Mouse (Mus musculus) macrophage (primary cell): Measurements from ENCODE around the gene Faf1. TPM values are rescaled to one million over a fixed set of nuclear protein-coding genes. Genes with fewer than 3 reads are reported as not detected.
"Not testable (repeated sequence)": the region's sequence is repeated elsewhere in the genome, so short reads cannot be mapped to it uniquely, and the experiment has no call there.

ENCODE experiments used
- H3K27ac ChIP-seq: fragments of 350-480 bp; formaldehyde crosslinking; 2 replicates; pipeline ENCODE4 v1.9.0; 2021
- H3K36me3 ChIP-seq: fragments of 350-480 bp; formaldehyde crosslinking; 2 replicates; pipeline ENCODE4 v1.9.0; 2021; ENCODE audit errors: inconsistent target
- H3K4me3 ChIP-seq: fragments of 350-480 bp; formaldehyde crosslinking; 2 replicates; pipeline ENCODE4 v1.9.0; 2021; ENCODE audit errors: inconsistent target
- H3K79me2 ChIP-seq: fragments of 350-480 bp; formaldehyde crosslinking; 2 replicates; pipeline ENCODE4 v1.9.0; 2021; ENCODE audit errors: inconsistent target
- WGBS: methylation state at CpG from one replicate; pipeline ENCODE4 v1.1.7; 2026; ENCODE audit warnings: inconsistent platforms; ENCODE audit not compliant: missing documents; 5-methylcytosine and 5-hydroxymethylcytosine counted together
- polyA plus RNA-seq: library from polyadenylated mRNA; stranded (reverse); fragments of 250-400 nt; gene quantifications from 3 replicates; pipeline ENCODE4 v1.2.4, GENCODE M21; 2018; ENCODE audit warnings: inconsistent platforms

Gene Faf1
- polyA plus RNA-seq, 1 experiment from 2014 or later: 23.0 TPM

GRCm38 (mm10) chr4:109677221-109677620 is 833 bp downstream of the Faf1 start:
- whole genome bisulfite sequencing: 3% methylated on average over 3 of the region's 3 CpGs
- peaks cover 53% of the 10 kb centered on the region for H3K79me2 ChIP-seq
- no peaks in the 10 kb centered on the region for H3K36me3 ChIP-seq
- peak overlapping the region; percentile 90 for H3K4me3 ChIP-seq
- peak overlapping the region; percentile 45 for H3K27ac ChIP-seq

DNA sequence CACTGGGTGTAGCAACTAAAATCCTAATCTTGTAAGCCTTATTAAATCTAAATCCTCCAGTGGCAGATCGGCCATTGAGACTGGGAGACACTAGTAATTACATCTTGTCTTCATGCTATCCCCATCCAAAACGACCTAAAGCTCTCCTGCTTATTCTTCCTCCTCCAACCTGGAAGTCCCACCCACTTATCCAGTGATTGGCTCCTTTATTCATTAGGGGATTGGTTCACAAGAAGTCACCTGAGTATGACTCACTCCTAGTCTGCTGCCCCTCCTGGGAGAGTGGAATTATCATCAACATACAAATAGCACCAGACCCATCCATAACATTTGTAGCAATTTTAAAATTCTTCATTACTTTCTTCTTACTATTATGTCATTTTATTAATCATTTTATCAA is 7.2 kb downstream of the Faf1 start:
- no peak overlapping the region for H3K4me3 ChIP-seq
- H3K27ac ChIP-seq: no peak overlapping the region
- WGBS: 89% methylated on average over 2 of the region's 2 CpGs

GRCm38 (mm10) chr4:109692674-109693073 is 16.3 kb downstream of the Faf1 start:
- Histone ChIP-seq H3K79me2 (peaks cover 82% of the 10 kb centered on the region), H3K27ac (no peak overlapping the region), H3K4me3 (no peak overlapping the region), H3K36me3 (no peaks in the 10 kb centered on the region)

More for the DNA sequence above, 7.2 kb downstream of the Faf1 start:
- Histone ChIP-seq H3K36me3 (no peaks in the 10 kb centered on the region), H3K79me2 (peaks cover 100% of the 10 kb centered on the region)

- H3K4me3 ChIP-seq, H3K27ac ChIP-seq, H3K36me3 ChIP-seq: not testable (repeated sequence)
- H3K79me2 ChIP-seq: peaks cover 60% of the 10 kb centered on the region
- WGBS: 100% methylated on average over 3 of the region's 3 CpGs
Observed at GRCm38 (mm10) chr4:109700727-109701126, 24.3 kb downstream of the Faf1 start.

GRCm38 (mm10) chr4:109703568-109703967 is 27.2 kb downstream of the Faf1 start:
- peaks cover 81% of the 10 kb centered on the region for H3K79me2 ChIP-seq
- H3K27ac ChIP-seq: no peak overlapping the region
- H3K36me3 ChIP-seq: no peaks in the 10 kb centered on the region
- H3K4me3 ChIP-seq: no peak overlapping the region

- 88% methylated on average over 2 of the region's 2 CpGs for WGBS
- H3K79me2 ChIP-seq: peaks cover 88% of the 10 kb centered on the region
- no peak overlapping the region for H3K4me3 ChIP-seq
- H3K27ac ChIP-seq: no peak overlapping the region
- H3K36me3 ChIP-seq: no peaks in the 10 kb centered on the region
Observed at GRCm38 (mm10) chr4:109705349-109705748, 29.0 kb downstream of the Faf1 start.

GRCm38 (mm10) chr4:109719281-109719680 is 42.9 kb downstream of the Faf1 start:
- 100% methylated on average over 5 of the region's 5 CpGs for WGBS
- Histone ChIP-seq H3K4me3 (no peak overlapping the region), H3K36me3 (no peaks in the 10 kb centered on the region), H3K27ac (no peak overlapping the region), H3K79me2 (peaks cover 47% of the 10 kb centered on the region)

GRCm38 (mm10) chr4:109729281-109729680 is 52.9 kb downstream of the Faf1 start:
- WGBS: 3% methylated on average over 2 of the region's 2 CpGs

DNA sequence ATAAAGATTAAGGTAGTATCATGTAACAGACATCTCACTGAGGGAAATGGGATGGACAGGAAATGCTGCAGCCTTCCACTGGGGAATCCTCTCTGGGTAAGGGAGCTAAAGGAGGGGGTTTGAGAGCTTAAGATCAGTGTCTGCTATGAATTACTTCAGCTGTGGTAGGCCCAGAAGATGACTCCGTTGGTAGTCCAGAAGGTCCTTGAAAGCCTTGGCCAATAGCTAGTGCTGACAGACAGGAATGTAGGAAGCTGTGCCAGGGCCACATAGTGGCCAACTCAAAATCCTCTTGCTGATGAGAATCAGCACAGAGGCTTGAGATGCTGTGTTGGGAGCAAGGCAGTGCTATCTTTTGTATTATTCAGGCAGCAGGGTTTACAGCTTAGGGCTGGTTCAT is 59.4 kb downstream of the Faf1 start:
- no peak overlapping the region for H3K27ac ChIP-seq
- no peak overlapping the region for H3K4me3 ChIP-seq
- H3K79me2 ChIP-seq: no peaks in the 10 kb centered on the region
- 100% methylated on average over 1 of the region's 1 CpGs for WGBS
- no peaks in the 10 kb centered on the region for H3K36me3 ChIP-seq

More at GRCm38 (mm10) chr4:109729281-109729680, 52.9 kb downstream of the Faf1 start:
- Histone ChIP-seq H3K79me2 (no peaks in the 10 kb centered on the region), H3K27ac (no peak overlapping the region), H3K4me3 (no peak overlapping the region), H3K36me3 (0 out of 2 replicates have a peak, but pooled peaks cover 5% of the 10 kb centered on the region)

DNA sequence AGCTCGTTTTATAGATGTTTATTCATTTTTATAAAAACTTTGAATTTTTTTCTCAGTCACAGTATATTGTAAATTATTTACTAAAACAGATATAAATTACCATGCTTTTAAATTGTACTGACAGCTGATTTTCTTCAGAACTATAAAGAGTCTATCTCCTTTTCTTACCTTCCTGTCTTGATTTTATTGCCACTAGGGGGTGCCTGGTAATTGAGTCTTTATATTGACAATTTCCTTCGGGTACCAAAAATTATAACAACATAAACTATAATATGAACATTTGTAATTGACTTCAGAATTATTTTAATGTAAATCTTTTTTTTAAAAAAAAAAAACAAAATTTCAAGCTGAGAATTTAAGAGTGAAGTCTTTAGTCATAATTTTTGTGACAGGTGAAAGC is 67.6 kb downstream of the Faf1 start:
- Histone ChIP-seq H3K4me3 (no peak overlapping the region), H3K79me2 (no peaks in the 10 kb centered on the region), H3K36me3 (no peaks in the 10 kb centered on the region), H3K27ac (no peak overlapping the region)
- WGBS: 80% methylated on average over 2 of the region's 2 CpGs

GRCm38 (mm10) chr4:109759031-109759430 is 82.6 kb downstream of the Faf1 start:
- no peak overlapping the region for H3K4me3 ChIP-seq
- no peaks in the 10 kb centered on the region for H3K79me2 ChIP-seq
- no peaks in the 10 kb centered on the region for H3K36me3 ChIP-seq
- no peak overlapping the region for H3K27ac ChIP-seq
- WGBS: 37% methylated on average over 2 of the region's 2 CpGs

DNA sequence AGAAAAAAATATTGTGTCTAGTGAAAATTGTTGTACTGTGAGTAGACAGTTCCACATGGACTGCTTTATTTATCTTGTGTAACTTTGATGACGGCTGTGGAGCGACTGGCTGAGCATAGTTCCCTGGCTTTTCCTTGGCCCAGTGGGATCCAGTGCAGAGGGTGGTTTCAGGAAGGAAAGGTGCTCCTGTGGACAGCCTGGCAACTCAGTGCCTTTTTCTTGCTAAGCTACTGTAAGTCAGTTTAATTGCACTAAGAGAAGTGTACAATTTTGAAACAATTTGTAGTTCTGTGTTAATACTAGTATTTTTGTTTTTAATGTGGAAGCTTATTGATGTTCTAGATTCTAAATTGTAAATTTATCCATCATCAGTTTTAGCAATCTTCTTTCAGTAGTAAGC is 83.5 kb downstream of the Faf1 start:
- H3K36me3 ChIP-seq: no peaks in the 10 kb centered on the region
- H3K4me3 ChIP-seq: no peak overlapping the region
- no peaks in the 10 kb centered on the region for H3K79me2 ChIP-seq
- WGBS: 91% methylated on average over 2 of the region's 2 CpGs
- H3K27ac ChIP-seq: no peak overlapping the region

- WGBS: 7% methylated on average over 3 of the region's 3 CpGs
- H3K36me3 ChIP-seq: no peaks in the 10 kb centered on the region
Observed at GRCm38 (mm10) chr4:109760501-109760900, 84.1 kb downstream of the Faf1 start.

GRCm38 (mm10) chr4:109762768-109763501 is 86.5 kb downstream of the Faf1 start:
- Histone ChIP-seq H3K36me3 (no peaks in the 10 kb centered on the region), H3K79me2 (no peaks in the 10 kb centered on the region), H3K27ac (no peak overlapping the region), H3K4me3 (no peak overlapping the region)
- WGBS: 94% methylated on average over 7 of the region's 7 CpGs

More at GRCm38 (mm10) chr4:109760501-109760900, 84.1 kb downstream of the Faf1 start:
- Histone ChIP-seq H3K79me2 (no peaks in the 10 kb centered on the region), H3K27ac (no peak overlapping the region), H3K4me3 (peak overlapping the region; percentile 22)

DNA sequence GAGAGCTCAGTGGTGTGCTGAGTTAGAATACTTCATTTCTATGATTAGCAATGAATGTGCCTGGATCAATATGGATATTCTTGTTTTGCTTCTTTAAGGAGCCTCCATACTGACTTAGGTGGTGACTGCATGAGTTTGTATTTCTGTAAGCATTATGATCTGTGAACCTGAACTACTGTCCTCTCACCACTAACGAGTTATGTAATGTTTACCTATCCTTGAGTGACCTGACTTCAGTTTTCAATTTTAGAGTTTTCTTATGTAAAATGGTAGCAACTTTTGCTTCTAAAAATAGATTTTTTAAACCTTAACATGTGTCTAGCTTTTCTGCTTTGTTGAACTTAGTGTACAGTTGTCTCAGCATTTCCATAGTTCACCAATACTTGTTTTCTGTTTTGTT is 92.7 kb downstream of the Faf1 start:
- Histone ChIP-seq H3K36me3 (no peaks in the 10 kb centered on the region), H3K4me3 (no peak overlapping the region), H3K79me2 (no peaks in the 10 kb centered on the region), H3K27ac (no peak overlapping the region)
- 93% methylated on average over 1 of the region's 1 CpGs for WGBS
